Mouse (Mus musculus) ovary, postnatal 14 days (tissue): ENCODE data around the gene Zfp442.
"Not testable (repeated sequence)": the region's sequence is repeated elsewhere in the genome, so short reads cannot be mapped to it uniquely, and the experiment has no call there.

Source experiments
- DNase-seq: peaks from one replicate; pipeline ENCODE4 v3.0.0; 2022; ENCODE audit warnings: low spot score

The Zfp442 gene

GRCm38 (mm10) chr2:150451180-150451919 lies at the start of gene Zfp442:
Gene Zfp442, minus strand, starts transcription at chr2:150451486.
- peak; percentile 50 for DNase-seq

- DNase-seq = not testable (repeated sequence)
These were observed 49.1 kb upstream of the Zfp442 start for GRCm38 (mm10) chr2:150500124-150500973.

- no peak for DNase-seq
These were observed 41.7 kb upstream of the Zfp442 start for GRCm38 (mm10) chr2:150493031-150493430.

GRCm38 (mm10) chr2:150484939-150485778 lies 33.9 kb upstream of the Zfp442 start, which contains the start of gene Zfp345:
Gene Zfp345, minus strand, starts transcription at chr2:150485091.
- DNase-seq = not testable (repeated sequence)

GRCm38 (mm10) chr2:150439084-150439483 lies 12.2 kb downstream of the Zfp442 start:
- DNase-seq = not testable (repeated sequence)

GRCm38 (mm10) chr2:150412146-150412545 lies 39.1 kb downstream of the Zfp442 start:
- not testable (repeated sequence) for DNase-seq

- DNase-seq = no peak
These were observed 61.1 kb downstream of the Zfp442 start for GRCm38 (mm10) chr2:150390198-150390597.

GRCm38 (mm10) chr2:150385553-150386106 lies 65.7 kb downstream of the Zfp442 start:
- DNase-seq = not testable (repeated sequence)

GRCm38 (mm10) chr2:150362878-150363229 lies 88.4 kb downstream of the Zfp442 start:
- no peak for DNase-seq

- peak; percentile 69 for DNase-seq
These were observed 89.0 kb downstream of the Zfp442 start, which contains the start of gene 3300002I08Rik for GRCm38 (mm10) chr2:150362113-150362877. Gene 3300002I08Rik, minus strand, starts transcription at chr2:150362765.
